Mouse (Mus musculus): ENCODE results near the gene Pik3c2g.

- no peak for TF ChIP-seq CTCF (IDR thresholded peaks at IDR 0.05; ENCODE audit: low read depth, low read length)
- TF ChIP-seq POLR2A (IDR thresholded peaks at IDR 0.05; ENCODE audit: insufficient read depth, low read length) = no peak
- TF ChIP-seq EP300 (IDR thresholded peaks at IDR 0.05; ENCODE audit: insufficient read depth, low read depth, low read length) = no peak
Observed at GRCm38 (mm10) chr6:139928766-139929165, 341.7 kb downstream of the Pik3c2g start.
